Mouse (Mus musculus): ENCODE results near the gene Dnajc3.

- TF ChIP-seq CTCF (IDR thresholded peaks at IDR 0.05; ENCODE audit: low read depth), result no peak
- no peak for TF ChIP-seq EP300 (IDR thresholded peaks at IDR 0.05; ENCODE audit: low read depth)
Measured at GRCm38 (mm10) chr14:118967646-118968045, 29.9 kb downstream of the Dnajc3 start.
